Mouse (Mus musculus) embryo, embryonic 10 days (tissue): ENCODE measurements around the gene 4833420G17Rik.
"Not testable (repeated sequence)": the region's sequence is repeated elsewhere in the genome, so short reads cannot be mapped to it uniquely, and the experiment has no call there.

Experiments used
- DNase-seq: peaks from one replicate; pipeline ENCODE4 v3.0.0-alpha.2; 2015; ENCODE audit warnings: low spot score

4833420G17Rik gene

GRCm38 (mm10) chr13:119462596-119463560 is at the start of gene 4833420G17Rik:
Gene 4833420G17Rik, plus strand, starts transcription at chr13:119462768.
- DNase-seq, result peak; percentile 93

GRCm38 (mm10) chr13:119413026-119413425 is 49.5 kb upstream of the 4833420G17Rik start:
- no peak for DNase-seq

GRCm38 (mm10) chr13:119418479-119418878 is 44.1 kb upstream of the 4833420G17Rik start:
- no peak for DNase-seq

GRCm38 (mm10) chr13:119430164-119430563 is 32.4 kb upstream of the 4833420G17Rik start:
- DNase-seq, result no peak

GRCm38 (mm10) chr13:119432041-119432440 is 30.5 kb upstream of the 4833420G17Rik start:
- no peak for DNase-seq

GRCm38 (mm10) chr13:119434359-119434758 is 28.2 kb upstream of the 4833420G17Rik start:
- DNase-seq, result no peak

- DNase-seq, result no peak
Measured at GRCm38 (mm10) chr13:119442244-119442643, 20.3 kb upstream of the 4833420G17Rik start.

- DNase-seq, result no peak
Measured at GRCm38 (mm10) chr13:119453563-119453962, 9.0 kb upstream of the 4833420G17Rik start.

GRCm38 (mm10) chr13:119455082-119455481 is 7.5 kb upstream of the 4833420G17Rik start:
- DNase-seq, result no peak

- DNase-seq, result no peak
Measured at GRCm38 (mm10) chr13:119456342-119456741, 6.2 kb upstream of the 4833420G17Rik start.

GRCm38 (mm10) chr13:119461900-119462595 is 520 bp upstream of the 4833420G17Rik start:
- no peak for DNase-seq

GRCm38 (mm10) chr13:119476631-119477030 is 14.1 kb downstream of the 4833420G17Rik start:
- no peak for DNase-seq

- DNase-seq, result no peak
Measured at GRCm38 (mm10) chr13:119477789-119478188, 15.2 kb downstream of the 4833420G17Rik start.

GRCm38 (mm10) chr13:119487354-119487753 is 24.8 kb downstream of the 4833420G17Rik start:
- DNase-seq, result no peak

- peak; percentile 65 for DNase-seq
Measured at GRCm38 (mm10) chr13:119487880-119488580, 25.5 kb downstream of the 4833420G17Rik start, which contains the start of the genes Tmem267 and 3110070M22Rik. Gene Tmem267, plus strand, starts transcription at chr13:119488039. Gene 3110070M22Rik, minus strand, starts transcription at chr13:119488383.

- not testable (repeated sequence) for DNase-seq
Measured at GRCm38 (mm10) chr13:119492083-119492482, 29.5 kb downstream of the 4833420G17Rik start.

GRCm38 (mm10) chr13:119494938-119495337 is 32.4 kb downstream of the 4833420G17Rik start:
- not testable (repeated sequence) for DNase-seq
